ENCODE assay signal across 8 mouse cellular contexts in genomic region chr3:96147950-96148349, GRCm38 (mm10). TPM values are rescaled to one million over a fixed set of nuclear protein-coding genes. Genes with fewer than 3 reads are reported as not detected.
DNase-seq lines count a peak whose midpoint lies in the region; ATAC-seq lines count a peak whose summit lies in the region.

No protein-coding gene starts in this region.

- no peaks in the 10 kb centered on the region for H3K27me3 ChIP-seq in forebrain, embryonic 15.5 days
- H3K27me3 ChIP-seq in forebrain, embryonic 11.5 days (ENCODE audit: control insufficient read depth, insufficient read depth, low read length), result no peaks in the 10 kb centered on the region
- H3K27me3 ChIP-seq in intestine, embryonic 16.5 days (replicated peaks; ENCODE audit: control insufficient read depth, insufficient read depth, low read length), result no peaks in the 10 kb centered on the region

- H3K4me2 ChIP-seq in forebrain, embryonic 15.5 days (replicated peaks), result no peak overlapping the region
- no peak overlapping the region for H3K4me2 ChIP-seq in forebrain, embryonic 11.5 days (ENCODE audit: low read depth, low read length, severe bottlenecking)
- no peak overlapping the region for H3K4me2 ChIP-seq in intestine, embryonic 16.5 days (ENCODE audit: low read depth, low read length)

- H3K27ac ChIP-seq in forebrain, embryonic 15.5 days (replicated peaks), result 0 out of 2 replicates have a peak overlapping the region, but pooled peaks have one; percentile 49
- no peak overlapping the region for H3K27ac ChIP-seq in forebrain, embryonic 11.5 days (ENCODE audit: low read depth, low read length)
- no peak overlapping the region for H3K27ac ChIP-seq in intestine, embryonic 16.5 days (ENCODE audit: low read length)

- H3K4me1 ChIP-seq in forebrain, embryonic 15.5 days, result no peaks in the 10 kb centered on the region
- H3K4me1 ChIP-seq in forebrain, embryonic 11.5 days (replicated peaks; ENCODE audit: control insufficient read depth, insufficient read depth, low read length), result no peaks in the 10 kb centered on the region
- no peaks in the 10 kb centered on the region for H3K4me1 ChIP-seq in intestine, embryonic 16.5 days (ENCODE audit: control insufficient read depth, insufficient read depth, low read length)

- H3K9ac ChIP-seq in forebrain, embryonic 15.5 days (replicated peaks), result no peak overlapping the region
- no peak overlapping the region for H3K9ac ChIP-seq in forebrain, embryonic 11.5 days (ENCODE audit: low read length)
- H3K9ac ChIP-seq in intestine, embryonic 16.5 days (ENCODE audit: low read depth, low read length), result no peak overlapping the region

- WGBS in forebrain, embryonic 15.5 days, result 13% methylated on average over 5 of the region's 5 CpGs
- 24% methylated on average over 5 of the region's 5 CpGs for WGBS in forebrain, embryonic 11.5 days
- 11% methylated on average over 5 of the region's 5 CpGs for WGBS in intestine, embryonic 16.5 days

- peak; percentile 58; the same call in 1 of the 2 replicates for ATAC-seq in forebrain, embryonic 15.5 days (replicated peaks)
- ATAC-seq in forebrain, embryonic 11.5 days (replicated peaks; ENCODE audit: low FRiP score), result no peak
- ATAC-seq in intestine, embryonic 16.5 days, result 0 out of 2 replicates have a peak, but pooled peaks have one; percentile 38
- peak; percentile 91 for ATAC-seq in megakaryocyte, adult 5-6 weeks (ENCODE audit: poor library complexity, severe bottlenecking)

- peaks cover 27% of the 10 kb centered on the region for H3K36me3 ChIP-seq in forebrain, embryonic 15.5 days
- peaks cover 3% of the 10 kb centered on the region; the same call in 1 of the 2 replicates for H3K36me3 ChIP-seq in forebrain, embryonic 11.5 days (ENCODE audit: control insufficient read depth, insufficient read depth, low read length)
- no peaks in the 10 kb centered on the region for H3K36me3 ChIP-seq in intestine, embryonic 16.5 days (ENCODE audit: control insufficient read depth, insufficient read depth, low read length)

- H3K4me3 ChIP-seq in forebrain, embryonic 15.5 days, result no peak overlapping the region
- no peak overlapping the region for H3K4me3 ChIP-seq in forebrain, embryonic 11.5 days (ENCODE audit: low read depth, low read length)
- no peak overlapping the region for H3K4me3 ChIP-seq in intestine, embryonic 16.5 days (ENCODE audit: low read length)

- no peaks in the 10 kb centered on the region for H3K9me3 ChIP-seq in forebrain, embryonic 15.5 days
- H3K9me3 ChIP-seq in forebrain, embryonic 11.5 days (ENCODE audit: control insufficient read depth, low read length), result no peaks in the 10 kb centered on the region
- H3K9me3 ChIP-seq in intestine, embryonic 16.5 days (ENCODE audit: control insufficient read depth, low read length), result no peaks in the 10 kb centered on the region

- DNase-seq in forebrain, embryonic 11.5 days (ENCODE audit: low spot score), result no peak
- peak; percentile 67 to 75 for DNase-seq in right cerebral cortex, adult 2 months (ENCODE audit: low spot score in 2 of 2)
- no peak for DNase-seq in right cerebral cortex, postnatal 14 days
- DNase-seq in cerebellum, postnatal 14 days, result peak; percentile 67 to 75
- DNase-seq in thymus, postnatal 10 days (ENCODE audit: low spot score in 2 of 2), result peak; percentile 18 to 62

RNA-seq across cellular contexts. Expression of gene Mtmr11, which starts 13.9 kb away (rescaled TPM):
- polyA plus RNA-seq in forebrain, embryonic 15.5 days (2015; fragmentation: Nextera tagmentation; extraction: Ambion mirVana), result 10.0 and 11.2 TPM in 2 replicates
- 13.6 and 16.6 TPM in 2 replicates for polyA plus RNA-seq in forebrain, embryonic 11.5 days (2014; fragmentation: Nextera tagmentation; extraction: Ambion mirVana)
- polyA plus RNA-seq in intestine, embryonic 16.5 days (2015; fragmentation: Nextera tagmentation; extraction: Ambion mirVana), result 24.5 TPM in 2 replicates
- total RNA-seq in megakaryocyte, adult 5-6 weeks (2015), result 0.09 TPM in 1 of 2 replicates, not detected in the other
- not detected in 2 replicates for total RNA-seq in megakaryocyte, adult 5-6 weeks (2017)

RNA-seq across cellular contexts. Expression of gene Sf3b4, which starts 24.2 kb away (rescaled TPM):
- polyA plus RNA-seq in forebrain, embryonic 15.5 days (2015; fragmentation: Nextera tagmentation; extraction: Ambion mirVana), result 151 and 155 TPM in 2 replicates
- 230 and 253 TPM in 2 replicates for polyA plus RNA-seq in forebrain, embryonic 11.5 days (2014; fragmentation: Nextera tagmentation; extraction: Ambion mirVana)
- 142 and 154 TPM in 2 replicates for polyA plus RNA-seq in intestine, embryonic 16.5 days (2015; fragmentation: Nextera tagmentation; extraction: Ambion mirVana)
- 51.0 and 64.8 TPM in 2 replicates for total RNA-seq in megakaryocyte, adult 5-6 weeks (2015)
- 15.4 and 16.3 TPM in 2 replicates for total RNA-seq in megakaryocyte, adult 5-6 weeks (2017)

RNA-seq across cellular contexts. Expression of gene Sv2a, which starts 33.0 kb away (rescaled TPM):
- 69.1 and 73.3 TPM in 2 replicates for polyA plus RNA-seq in forebrain, embryonic 15.5 days (2015; fragmentation: Nextera tagmentation; extraction: Ambion mirVana)
- polyA plus RNA-seq in forebrain, embryonic 11.5 days (2014; fragmentation: Nextera tagmentation; extraction: Ambion mirVana), result 8.2 and 9.0 TPM in 2 replicates
- 3.2 and 3.4 TPM in 2 replicates for polyA plus RNA-seq in intestine, embryonic 16.5 days (2015; fragmentation: Nextera tagmentation; extraction: Ambion mirVana)
- 0.09 and 0.11 TPM in 2 replicates for total RNA-seq in megakaryocyte, adult 5-6 weeks (2015)
- 0.07 TPM in 1 of 2 replicates, not detected in the other for total RNA-seq in megakaryocyte, adult 5-6 weeks (2017)

RNA-seq across cellular contexts. Expression of gene Otud7b, which starts 43.6 kb away (rescaled TPM):
- polyA plus RNA-seq in forebrain, embryonic 15.5 days (2015; fragmentation: Nextera tagmentation; extraction: Ambion mirVana), result 8.3 and 9.8 TPM in 2 replicates
- polyA plus RNA-seq in forebrain, embryonic 11.5 days (2014; fragmentation: Nextera tagmentation; extraction: Ambion mirVana), result 11.0 and 11.3 TPM in 2 replicates
- 14.7 and 15.5 TPM in 2 replicates for polyA plus RNA-seq in intestine, embryonic 16.5 days (2015; fragmentation: Nextera tagmentation; extraction: Ambion mirVana)
- total RNA-seq in megakaryocyte, adult 5-6 weeks (2015), result 1.2 and 1.3 TPM in 2 replicates
- total RNA-seq in megakaryocyte, adult 5-6 weeks (2017), result 3.1 and 4.8 TPM in 2 replicates

Comparison
In these comparisons a context has a peak if more than half of its experiments do, and no peak if none do; other contexts are left out.
1. DNase-seq: peak in right cerebral cortex, adult 2 months (2 of 2), cerebellum, postnatal 14 days (2 of 2) and thymus, postnatal 10 days (2 of 2); none in forebrain, embryonic 11.5 days (single experiment) and right cerebral cortex, postnatal 14 days (single experiment).